Mouse (Mus musculus): ENCODE data around the gene Bicd1. TPM values are rescaled to one million over a fixed set of nuclear protein-coding genes. Genes with fewer than 3 reads are reported as not detected.

Bicd1 gene
- polyA plus RNA-seq, 1 experiment = 24.8 TPM

- peak; percentile 66 to 79 for DNase-seq (ENCODE audit: extremely low spot score in 1 of 2, low spot score in 1 of 2)
Measured at GRCm38 (mm10) chr6:149565720-149566498, 157.2 kb downstream of the Bicd1 start.

- DNase-seq (ENCODE audit: extremely low spot score in 1 of 2, low spot score in 1 of 2) = no peak
Measured at GRCm38 (mm10) chr6:149567219-149567618, 158.5 kb downstream of the Bicd1 start.

DNA sequence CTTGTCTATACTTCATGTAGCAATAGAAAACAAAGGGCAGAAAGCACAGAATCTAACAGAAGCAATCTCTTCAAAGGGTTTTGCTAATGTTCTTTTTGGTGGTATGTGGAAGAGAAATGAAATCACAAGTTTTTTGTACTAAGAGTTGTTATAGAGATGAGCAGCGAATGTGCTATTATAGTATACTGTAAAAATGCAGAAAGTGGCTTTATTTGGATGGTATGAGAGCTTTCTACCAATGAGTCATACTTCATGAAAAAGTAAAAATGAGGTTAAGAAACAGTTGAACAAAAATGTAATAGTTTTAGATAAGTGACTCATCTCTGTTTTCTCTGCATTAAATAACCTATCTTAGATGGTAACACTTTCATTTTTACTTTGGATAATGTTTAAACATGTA is 165.6 kb downstream of the Bicd1 start:
- peak in 1 of 2 experiments; percentile 5 for DNase-seq (ENCODE audit: extremely low spot score in 1 of 2, low spot score in 1 of 2)

- no peak for DNase-seq (ENCODE audit: extremely low spot score in 1 of 2, low spot score in 1 of 2)
Measured at GRCm38 (mm10) chr6:149580053-149580452, 171.4 kb downstream of the Bicd1 start.

GRCm38 (mm10) chr6:149585708-149586504 is 177.2 kb downstream of the Bicd1 start:
- DNase-seq (ENCODE audit: extremely low spot score in 1 of 2, low spot score in 1 of 2) = no peak

Other genes starting within 250 kb of the Bicd1 start
- gene Amn1, start 220.2 kb upstream of the Bicd1 start, polyA plus RNA-seq (2012; rRNA removed) = 26.6 and 32.6 TPM in 2 replicates
- 6.3 and 6.7 TPM in 2 replicates for gene Resf1, start 99.5 kb upstream of the Bicd1 start, polyA plus RNA-seq (2012; rRNA removed)